Mouse (Mus musculus) heart, embryonic 12.5 days (tissue): ENCODE measurements around the gene Tmem252. TPM values are rescaled to one million over a fixed set of nuclear protein-coding genes. Genes with fewer than 3 reads are reported as not detected.

Source experiments
- ATAC-seq: fragments of 200-750 bp; cut with Nextera tagmentation; 2 replicates; pipeline ENCODE4 v1.8.0; 2017; ENCODE audit warnings: moderate TSS enrichment, moderate library complexity; ENCODE audit not compliant: insufficient number of reproducible peaks, low FRiP score
- H3K27ac ChIP-seq: fragments of 300-500 bp; sonication (generic); 2 replicates; pipeline ENCODE4 v1.5.1; 2016; ENCODE audit warnings: mild to moderate bottlenecking, moderate library complexity; ENCODE audit not compliant: poor library complexity, severe bottlenecking
- H3K27me3 ChIP-seq: fragments of 300-500 bp; sonication (generic); replicated peaks from 2 replicates; pipeline ENCODE4 v1.6.1; 2016; ENCODE audit warnings: mild to moderate bottlenecking, moderate library complexity
- H3K36me3 ChIP-seq: fragments of 300-500 bp; sonication (generic); 2 replicates; pipeline ENCODE4 v1.6.1; 2016; ENCODE audit warnings: mild to moderate bottlenecking, moderate library complexity
- H3K4me1 ChIP-seq: fragments of 300-500 bp; sonication (generic); replicated peaks from 2 replicates; pipeline ENCODE4 v1.6.1; 2016; ENCODE audit warnings: mild to moderate bottlenecking
- H3K4me2 ChIP-seq: fragments of 300-500 bp; sonication (generic); 2 replicates; pipeline ENCODE4 v1.6.1; 2016; ENCODE audit warnings: mild to moderate bottlenecking, moderate library complexity
- H3K4me3 ChIP-seq: fragments of 300-500 bp; sonication (generic); 2 replicates; pipeline ENCODE4 v1.5.1; 2016; ENCODE audit warnings: mild to moderate bottlenecking
- H3K9ac ChIP-seq: fragments of 300-500 bp; sonication (generic); 2 replicates; pipeline ENCODE4 v1.6.1; 2016; ENCODE audit warnings: mild to moderate bottlenecking, moderate library complexity
- H3K9me3 ChIP-seq: fragments of 300-500 bp; sonication (generic); replicated peaks from 2 replicates; pipeline ENCODE4 v1.6.1; 2016; ENCODE audit warnings: mild to moderate bottlenecking, moderate library complexity
- WGBS: fragments of 180-500 bp; shearing (Covaris S2); methylation state at CpG from one replicate; pipeline ENCODE4 v1.1.7; 2016; 5-methylcytosine and 5-hydroxymethylcytosine counted together
- polyA plus RNA-seq: library from polyadenylated mRNA; unstranded; fragments of >200 nt; fragmentation: Nextera tagmentation; extraction: Ambion mirVana; gene quantifications from 2 replicates; pipeline ENCODE4 v1.2.1, GENCODE M21; 2016

The Tmem252 gene
- polyA plus RNA-seq, 1 experiment from 2014 or later = 3.8 TPM

GRCm38 (mm10) chr19:24652342-24653019 is 21.3 kb upstream of the Tmem252 start:
- no peaks in the 10 kb centered on the region for H3K9me3 ChIP-seq
- H3K4me3 ChIP-seq = no peak overlapping the region
- H3K4me2 ChIP-seq = no peak overlapping the region
- no peaks in the 10 kb centered on the region for H3K27me3 ChIP-seq
- no peak overlapping the region for H3K27ac ChIP-seq
- WGBS = 54% methylated on average over 6 of the region's 6 CpGs
- H3K9ac ChIP-seq = no peak overlapping the region
- peaks cover 16% of the 10 kb centered on the region for H3K4me1 ChIP-seq
- no peak for ATAC-seq
- H3K36me3 ChIP-seq = no peaks in the 10 kb centered on the region

DNA sequence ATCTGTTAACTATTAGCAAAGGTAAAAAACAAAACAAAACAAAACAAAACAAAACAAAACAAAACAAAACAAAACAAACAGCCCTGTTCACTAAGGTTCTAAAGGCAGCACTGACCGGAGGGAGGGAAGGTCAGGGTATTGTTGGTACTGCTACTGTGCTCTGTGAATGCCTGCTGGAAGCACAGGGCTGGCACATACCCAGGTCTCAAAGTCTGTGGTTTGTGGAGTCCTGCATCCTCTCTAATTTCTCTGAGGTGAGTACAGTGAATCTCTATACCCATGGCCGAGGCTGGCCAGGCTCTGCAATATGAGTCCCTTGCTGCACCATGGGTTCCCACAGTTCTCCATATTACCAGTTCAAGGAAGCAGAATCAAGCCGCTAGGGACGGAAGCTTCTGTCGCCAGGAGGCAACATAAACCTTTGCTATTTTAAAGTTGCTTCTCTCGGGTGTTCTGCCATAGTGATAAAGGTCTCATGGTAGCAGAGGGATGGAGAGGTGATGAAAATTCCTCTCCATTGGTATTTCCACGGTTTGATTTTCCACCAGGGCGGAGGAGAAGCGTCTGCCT is 20.5 kb upstream of the Tmem252 start:
- Histone ChIP-seq H3K36me3 (no peaks in the 10 kb centered on the region), H3K4me2 (peak overlapping the region; percentile 24), H3K27me3 (no peaks in the 10 kb centered on the region), H3K4me1 (peaks cover 16% of the 10 kb centered on the region), H3K9me3 (no peaks in the 10 kb centered on the region), H3K4me3 (no peak overlapping the region), H3K9ac (no peak overlapping the region), H3K27ac (no peak overlapping the region)
- 43% methylated on average over 9 of the region's 9 CpGs for WGBS
- no peak for ATAC-seq

GRCm38 (mm10) chr19:24656981-24657380 is 16.8 kb upstream of the Tmem252 start:
- H3K9ac ChIP-seq = no peak overlapping the region
- H3K36me3 ChIP-seq = no peaks in the 10 kb centered on the region
- no peak overlapping the region for H3K27ac ChIP-seq
- 49% methylated on average over 3 of the region's 3 CpGs for WGBS
- peaks cover 22% of the 10 kb centered on the region for H3K4me1 ChIP-seq
- ATAC-seq = no peak
- H3K4me2 ChIP-seq = no peak overlapping the region
- no peaks in the 10 kb centered on the region for H3K9me3 ChIP-seq
- H3K27me3 ChIP-seq = no peaks in the 10 kb centered on the region
- H3K4me3 ChIP-seq = no peak overlapping the region

- 95% methylated on average over 2 of the region's 2 CpGs for WGBS
- H3K27me3 ChIP-seq = no peaks in the 10 kb centered on the region
- no peak overlapping the region for H3K4me2 ChIP-seq
Observed at GRCm38 (mm10) chr19:24662346-24662745, 11.5 kb upstream of the Tmem252 start.

DNA sequence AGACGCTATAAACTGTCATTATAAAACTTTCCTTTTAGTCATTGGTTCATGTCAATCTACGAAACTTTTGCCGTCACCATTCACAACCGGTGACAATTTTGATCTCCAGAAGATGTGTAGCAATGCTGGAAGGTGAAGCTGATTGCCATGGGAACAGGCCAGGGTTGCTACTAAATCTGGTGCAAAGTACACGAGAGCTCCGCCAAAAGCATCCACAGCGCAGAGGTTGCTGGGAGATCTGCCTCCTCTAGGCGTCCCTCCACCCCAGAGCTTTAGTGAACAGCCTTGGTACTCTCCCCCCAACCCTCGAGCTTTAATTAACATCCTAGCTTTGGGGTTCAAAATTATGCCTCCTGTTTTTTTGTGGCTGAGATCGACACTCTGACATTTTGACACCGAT is 8.0 kb upstream of the Tmem252 start:
- Histone ChIP-seq H3K4me1 (no peaks in the 10 kb centered on the region), H3K27ac (no peak overlapping the region), H3K4me3 (no peak overlapping the region), H3K4me2 (no peak overlapping the region), H3K27me3 (no peaks in the 10 kb centered on the region), H3K36me3 (no peaks in the 10 kb centered on the region), H3K9me3 (no peaks in the 10 kb centered on the region), H3K9ac (no peak overlapping the region)
- no peak for ATAC-seq
- 73% methylated on average over 11 of the region's 11 CpGs for WGBS

More at GRCm38 (mm10) chr19:24662346-24662745, 11.5 kb upstream of the Tmem252 start:
- Histone ChIP-seq H3K4me3 (no peak overlapping the region), H3K4me1 (peaks cover 6% of the 10 kb centered on the region; the same call in 1 of the 2 replicates), H3K9me3 (no peaks in the 10 kb centered on the region), H3K36me3 (no peaks in the 10 kb centered on the region), H3K27ac (no peak overlapping the region), H3K9ac (no peak overlapping the region)
- no peak for ATAC-seq

DNA sequence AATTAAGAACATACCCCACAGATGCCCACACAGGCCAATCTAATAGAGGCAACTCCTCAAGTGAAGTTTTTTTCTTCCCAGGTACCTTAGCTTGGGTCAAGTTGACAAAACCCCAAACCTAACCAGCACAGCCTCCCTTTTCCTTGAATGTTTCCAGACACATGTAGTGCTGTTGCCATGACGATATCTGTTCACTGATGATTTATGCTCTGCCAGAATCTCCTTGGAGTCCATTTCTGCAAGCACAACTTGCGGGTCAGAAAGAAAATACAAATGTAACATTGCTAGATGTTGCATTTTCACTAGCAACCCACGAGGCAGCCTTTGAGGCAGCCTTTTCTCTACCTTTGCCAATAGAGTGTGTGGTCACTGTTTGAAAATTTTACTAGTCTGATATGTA is 6.3 kb upstream of the Tmem252 start:
- Histone ChIP-seq H3K4me1 (peaks cover 13% of the 10 kb centered on the region), H3K9ac (no peak overlapping the region), H3K27ac (no peak overlapping the region), H3K4me2 (no peak overlapping the region), H3K27me3 (no peaks in the 10 kb centered on the region), H3K9me3 (no peaks in the 10 kb centered on the region), H3K36me3 (no peaks in the 10 kb centered on the region), H3K4me3 (no peak overlapping the region)
- no peak for ATAC-seq
- WGBS = 77% methylated on average over 3 of the region's 3 CpGs

- 40% methylated on average over 3 of the region's 3 CpGs for WGBS
- H3K9me3 ChIP-seq = no peaks in the 10 kb centered on the region
- H3K27me3 ChIP-seq = no peaks in the 10 kb centered on the region
- H3K4me2 ChIP-seq = no peak overlapping the region
- H3K27ac ChIP-seq = peak overlapping the region; percentile 35; the same call in 1 of the 2 replicates
- H3K9ac ChIP-seq = no peak overlapping the region
- no peaks in the 10 kb centered on the region for H3K36me3 ChIP-seq
- no peak overlapping the region for H3K4me3 ChIP-seq
- ATAC-seq = peak; percentile 39; the same call in 1 of the 2 replicates
- H3K4me1 ChIP-seq = peaks cover 25% of the 10 kb centered on the region
Observed at GRCm38 (mm10) chr19:24671571-24671970, 2.2 kb upstream of the Tmem252 start.

DNA sequence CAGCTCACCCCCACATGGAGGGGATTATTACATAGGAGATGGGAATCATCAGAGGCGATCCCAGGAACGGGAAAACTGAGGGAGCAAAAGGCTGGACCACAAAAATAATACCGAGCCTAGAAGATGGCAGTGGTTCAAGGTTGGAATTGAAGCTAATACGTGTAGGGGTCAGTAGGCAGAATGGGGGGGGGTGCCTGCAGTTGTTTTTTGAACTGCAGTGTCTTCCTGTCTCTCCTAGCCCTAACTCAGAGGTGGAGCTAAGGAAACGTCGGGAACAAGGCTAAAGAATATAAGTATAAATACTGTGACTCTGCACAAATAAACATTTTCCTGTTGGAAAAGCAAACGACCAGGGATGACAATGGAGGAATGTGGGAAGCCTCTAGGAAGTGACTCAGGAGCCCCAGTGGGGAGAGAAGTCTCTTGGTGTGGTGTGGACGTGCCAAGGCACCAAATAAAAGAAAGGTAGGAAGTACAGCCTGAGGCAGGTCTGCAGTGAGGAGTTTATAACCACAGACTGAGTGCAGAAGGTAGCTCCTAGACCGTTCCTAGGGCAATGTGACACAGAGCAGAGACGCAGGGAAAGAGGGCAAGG is 1.3 kb upstream of the Tmem252 start:
- Histone ChIP-seq H3K27me3 (no peaks in the 10 kb centered on the region), H3K4me1 (peaks cover 34% of the 10 kb centered on the region), H3K36me3 (no peaks in the 10 kb centered on the region), H3K9ac (no peak overlapping the region), H3K4me2 (no peak overlapping the region), H3K27ac (no peak overlapping the region), H3K4me3 (no peak overlapping the region), H3K9me3 (no peaks in the 10 kb centered on the region)
- no peak for ATAC-seq
- 59% methylated on average over 10 of the region's 10 CpGs for WGBS

DNA sequence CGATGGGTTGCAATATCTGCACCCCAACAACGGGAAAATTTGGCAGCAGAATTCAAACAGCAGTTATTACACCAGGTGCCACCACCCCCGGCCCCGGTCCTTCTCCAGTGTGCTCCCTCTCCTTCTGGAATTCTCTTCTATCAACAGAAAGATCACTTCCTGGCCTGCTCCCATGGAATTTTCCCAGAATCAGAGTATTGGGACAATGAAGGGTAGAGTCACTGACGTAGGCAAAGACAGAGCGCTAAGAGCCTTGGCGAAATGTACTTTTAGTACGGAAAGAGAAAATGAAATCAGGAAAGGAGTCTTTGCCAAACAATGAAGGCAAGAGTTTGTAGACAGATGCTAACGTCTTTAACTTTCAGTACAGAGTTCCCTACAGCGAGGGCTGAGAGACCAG is 477 bp upstream of the Tmem252 start:
- Histone ChIP-seq H3K4me1 (peaks cover 38% of the 10 kb centered on the region), H3K4me2 (no peak overlapping the region), H3K9me3 (no peaks in the 10 kb centered on the region), H3K36me3 (no peaks in the 10 kb centered on the region), H3K4me3 (no peak overlapping the region), H3K27me3 (no peaks in the 10 kb centered on the region), H3K9ac (no peak overlapping the region), H3K27ac (no peak overlapping the region)
- ATAC-seq = no peak
- 74% methylated on average over 10 of the region's 10 CpGs for WGBS

GRCm38 (mm10) chr19:24676429-24676828 is 2.6 kb downstream of the Tmem252 start:
- ATAC-seq = no peak
- H3K9ac ChIP-seq = no peak overlapping the region
- no peaks in the 10 kb centered on the region for H3K27me3 ChIP-seq
- H3K36me3 ChIP-seq = no peaks in the 10 kb centered on the region
- no peak overlapping the region for H3K4me2 ChIP-seq
- 46% methylated on average over 7 of the region's 7 CpGs for WGBS
- no peak overlapping the region for H3K4me3 ChIP-seq
- peak overlapping the region; percentile 31; the same call in 1 of the 2 replicates for H3K27ac ChIP-seq
- H3K9me3 ChIP-seq = no peaks in the 10 kb centered on the region
- H3K4me1 ChIP-seq = peaks cover 40% of the 10 kb centered on the region

DNA sequence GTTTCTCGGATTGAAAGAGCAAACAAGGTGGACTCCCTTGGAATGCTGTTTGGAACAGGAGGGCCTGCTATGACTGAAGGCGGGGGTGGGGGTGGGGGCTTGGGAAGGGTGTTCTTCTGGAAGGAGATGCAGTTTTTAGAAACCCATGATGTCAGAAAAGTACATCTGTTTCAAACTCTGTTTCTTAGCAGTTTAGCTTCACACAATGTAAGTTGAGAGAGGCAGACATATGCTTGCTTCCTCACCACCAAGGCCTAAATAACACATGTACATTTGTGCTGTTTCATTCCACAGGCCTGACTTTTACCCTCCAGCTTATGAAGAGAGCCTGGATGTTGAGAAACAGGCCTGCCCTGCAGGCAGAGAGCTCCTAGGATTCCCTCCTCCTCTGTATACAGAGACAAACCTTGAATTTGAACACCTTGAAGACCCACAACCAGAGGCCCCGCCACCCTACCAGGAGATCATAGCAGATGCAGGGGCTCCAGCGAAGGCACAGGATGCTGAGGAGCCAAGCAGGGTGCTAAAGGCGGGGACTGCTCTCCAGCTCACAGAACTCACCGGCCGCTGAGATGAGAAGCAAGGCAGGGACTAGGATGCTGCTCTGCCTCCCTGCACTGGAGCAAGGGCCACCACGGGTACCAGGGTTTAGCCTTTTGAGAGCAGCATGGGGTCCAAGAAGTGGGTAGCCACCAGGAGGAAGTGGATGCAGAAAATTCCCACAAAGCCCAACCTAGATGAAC is 3.6 kb downstream of the Tmem252 start:
- no peaks in the 10 kb centered on the region for H3K9me3 ChIP-seq
- H3K4me1 ChIP-seq = peaks cover 33% of the 10 kb centered on the region
- H3K27ac ChIP-seq = no peak overlapping the region
- no peak for ATAC-seq
- 54% methylated on average over 8 of the region's 8 CpGs for WGBS
- H3K4me2 ChIP-seq = no peak overlapping the region
- H3K4me3 ChIP-seq = no peak overlapping the region
- H3K36me3 ChIP-seq = no peaks in the 10 kb centered on the region
- no peak overlapping the region for H3K9ac ChIP-seq
- no peaks in the 10 kb centered on the region for H3K27me3 ChIP-seq
